Mouse (Mus musculus): ENCODE data around the gene Pilrb1. TPM values are rescaled to one million over a fixed set of nuclear protein-coding genes. Genes with fewer than 3 reads are reported as not detected.
"Not testable (repeated sequence)": the region's sequence is repeated elsewhere in the genome, so short reads cannot be mapped to it uniquely, and the experiment has no call there.

Pilrb1 gene
- total RNA-seq (2012; rRNA removed) = 4.4 and 12.1 TPM in 2 replicates
- polyA plus RNA-seq (2012; ENCODE audit: insufficient read depth in 1 of 2, insufficient read length in 2 of 2, low read depth in 1 of 2, low replicate concordance in 2 of 2, missing spikeins in 1 of 2) = 1 to 10 TPM in 1 of 2 experiments, not detected in 1; 4.5 TPM

DNA sequence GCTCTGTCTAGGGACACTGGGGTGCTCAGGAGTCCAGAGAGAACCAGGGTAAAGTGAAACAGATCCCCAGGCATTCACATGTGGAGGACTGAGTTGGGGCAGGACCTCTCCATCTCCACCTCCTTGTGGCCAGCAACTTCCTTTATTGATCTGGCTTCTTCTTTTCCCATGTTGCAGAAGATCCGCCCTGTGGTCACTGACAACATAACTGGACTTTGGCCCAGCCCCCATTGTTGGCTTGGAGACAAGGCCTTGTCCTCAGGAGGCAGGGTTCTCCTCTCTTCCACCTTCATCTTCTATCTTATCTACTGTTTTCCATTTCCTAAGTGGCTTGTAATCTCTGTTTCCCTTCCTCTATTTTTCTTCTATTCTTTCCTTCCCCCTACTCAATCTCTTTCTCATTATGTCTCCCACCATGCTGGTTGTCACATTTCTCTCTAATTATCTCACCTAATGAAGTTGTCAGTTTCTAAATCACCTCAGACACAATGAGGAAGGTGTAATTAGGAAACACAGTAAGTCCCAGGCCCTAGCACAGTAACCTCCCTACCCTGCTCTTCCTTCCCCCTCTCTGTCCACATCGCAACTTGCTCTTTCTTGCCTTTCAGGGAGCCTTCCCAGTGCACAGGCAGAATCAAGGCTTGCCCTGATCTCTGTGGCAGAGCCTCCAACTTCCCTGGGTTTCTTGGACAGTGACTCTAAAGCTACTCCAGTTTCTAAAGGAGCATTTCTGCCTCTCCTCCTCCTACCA, at the start of gene Pilrb1:
Gene Pilrb1, minus strand, starts transcription at position 147 of the 751 bp plus-strand sequence.
- H3K36me3 ChIP-seq (ENCODE audit: control insufficient read depth in 1 of 2, insufficient read depth in 2 of 2, low read length in 2 of 2); H3K9me3 ChIP-seq (replicated peaks; ENCODE audit: insufficient read depth, low read length); H3K4me3 ChIP-seq (ENCODE audit: control insufficient read depth in 1 of 2, insufficient read depth in 1 of 2, low read depth in 2 of 2, low read length in 2 of 2); H3K27me3 ChIP-seq (ENCODE audit: control insufficient read depth in 1 of 2, insufficient read depth in 2 of 2, low read length in 2 of 2); H3K79me2 ChIP-seq (ENCODE audit: control insufficient read depth, insufficient read depth, low read length, poor library complexity); H3K9ac ChIP-seq (ENCODE audit: control insufficient read depth, low read depth, low read length, poor library complexity, severe bottlenecking): not testable (repeated sequence)
- TF ChIP-seq EP300 (IDR thresholded peaks at IDR 0.05; ENCODE audit: low read depth in 1 of 2, low read length in 2 of 2) (peak; percentile 51 to 58; a peak in 2 of 4 replicates), GATA1 (IDR thresholded peaks at IDR 0.05; ENCODE audit: low read depth, low read length) (peak; percentile 24; the same call in 1 of the 2 replicates)
- Histone ChIP-seq H3K4me1 (ENCODE audit: control insufficient read depth in 1 of 2, insufficient read depth in 2 of 2, low read length in 2 of 2) (peaks cover 4 to 20% of the 10 kb centered on the region in 2 experiments; a peak in 3 of 4 replicates), H3K27ac (ENCODE audit: control insufficient read depth, low read depth, low read length) (peak within 1 kb of the TSS; percentile 75)
- peak; percentile 48 for DNase-seq (ENCODE audit: low read depth, low spot score)

DNA sequence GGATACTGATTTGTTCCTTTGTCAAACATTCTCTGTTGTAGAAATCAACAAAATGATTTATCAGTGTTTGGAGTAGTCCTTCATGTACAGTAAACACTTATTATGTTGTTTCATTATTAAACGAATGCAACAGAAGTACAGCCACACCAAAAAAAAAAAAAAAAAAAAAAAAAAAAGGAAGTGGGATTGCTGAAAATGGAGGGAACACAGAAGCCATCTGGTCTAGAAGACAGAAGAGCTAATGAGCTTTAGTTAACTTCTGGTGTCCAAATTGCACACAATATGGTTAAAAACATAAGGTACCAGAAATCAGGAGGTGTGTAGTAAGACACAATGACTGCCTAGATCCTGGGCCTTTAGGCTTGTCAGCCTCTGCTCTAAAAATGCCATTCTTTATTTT, 39.9 kb upstream of the Pilrb1 start:
- no peaks in the 10 kb centered on the region for H3K79me2 ChIP-seq (ENCODE audit: control insufficient read depth, insufficient read depth, low read length, poor library complexity)
- peaks cover 3% of the 10 kb centered on the region in 2 experiments; a peak in 1 of 4 replicates for H3K27me3 ChIP-seq (ENCODE audit: control insufficient read depth in 1 of 2, insufficient read depth in 2 of 2, low read length in 2 of 2)
- TF ChIP-seq CHD1 (IDR thresholded peaks at IDR 0.05; ENCODE audit: low read depth, low read length) (no peak), MAZ (IDR thresholded peaks at IDR 0.05; ENCODE audit: low read depth, low read length) (no peak), MAX (IDR thresholded peaks at IDR 0.05; ENCODE audit: low read length) (no peak), POLR2A (IDR thresholded peaks at IDR 0.05; ENCODE audit: control insufficient read depth in 1 of 2, insufficient read depth in 1 of 2, low read depth in 1 of 2, low read length in 2 of 2, poor library complexity in 1 of 2) (no peak), SIN3A (IDR thresholded peaks at IDR 0.05; ENCODE audit: low read length) (no peak), RAD21 (IDR thresholded peaks at IDR 0.05; ENCODE audit: low read depth, low read length) (no peak), TCF12 (IDR thresholded peaks at IDR 0.05; ENCODE audit: low read depth, low read length) (no peak), USF1 (IDR thresholded peaks at IDR 0.05; ENCODE audit: low read depth, low read length) (no peak), POLR2AphosphoS2 (IDR thresholded peaks at IDR 0.05; ENCODE audit: low read length) (no peak), BHLHE40 (IDR thresholded peaks at IDR 0.05; ENCODE audit: borderline replicate concordance, low read depth, low read length) (no peak), E2F4 (IDR thresholded peaks at IDR 0.05; ENCODE audit: borderline replicate concordance, low read depth, low read length) (no peak), MAFK (IDR thresholded peaks at IDR 0.05; ENCODE audit: borderline replicate concordance, low read depth, low read length) (no peak), EP300 (IDR thresholded peaks at IDR 0.05; ENCODE audit: low read depth in 1 of 2, low read length in 2 of 2) (no peak), UBTF (IDR thresholded peaks at IDR 0.05; ENCODE audit: borderline replicate concordance, insufficient read depth, low read depth, low read length) (no peak), CTCF (IDR thresholded peaks at IDR 0.05 in 2 of 3, conservative IDR thresholded peaks at IDR 0.05 in 1 of 3; ENCODE audit: control insufficient read depth in 1 of 3, insufficient read depth in 1 of 3, low read depth in 2 of 3, low read length in 3 of 3, poor library complexity in 1 of 3, severe bottlenecking in 1 of 3) (no peak)
- H3K27ac ChIP-seq (ENCODE audit: control insufficient read depth, low read depth, low read length) = no peak overlapping the region
- H3K4me1 ChIP-seq (ENCODE audit: control insufficient read depth in 1 of 2, insufficient read depth in 2 of 2, low read length in 2 of 2) = no peaks in the 10 kb centered on the region
- H3K9ac ChIP-seq (ENCODE audit: control insufficient read depth, low read depth, low read length, poor library complexity, severe bottlenecking) = no peak overlapping the region
- H3K36me3 ChIP-seq (ENCODE audit: control insufficient read depth in 1 of 2, insufficient read depth in 2 of 2, low read length in 2 of 2) = no peaks in the 10 kb centered on the region
- H3K4me3 ChIP-seq (ENCODE audit: control insufficient read depth in 1 of 2, insufficient read depth in 1 of 2, low read depth in 2 of 2, low read length in 2 of 2) = no peak overlapping the region
- no peak for DNase-seq (ENCODE audit: low read depth, low spot score)
- H3K9me3 ChIP-seq (replicated peaks; ENCODE audit: insufficient read depth, low read length) = no peaks in the 10 kb centered on the region
